Mouse (Mus musculus) inflammation-experienced regulatory T-cells, adult 6 months (primary cell): Measurements from ENCODE around the gene Tor4a. TPM values are rescaled to one million over a fixed set of nuclear protein-coding genes. Genes with fewer than 3 reads are reported as not detected.
A peak's percentile ranks its signal among the peaks of the same experiment; 100 is the strongest.

Source experiments
- ATAC-seq: one replicate; pipeline ENCODE4 v1.8.0; 2017
- polyA plus RNA-seq, 3 experiments: library from polyadenylated mRNA; unstranded; fragments of 100-300 nt; shearing (Covaris generic); gene quantifications; one replicate each; pipeline ENCODE4 v1.2.1; 2017

Gene Tor4a
- 10 to 100 TPM; 55.3 to 73.9 (median 67.2) TPM for polyA plus RNA-seq

DNA sequence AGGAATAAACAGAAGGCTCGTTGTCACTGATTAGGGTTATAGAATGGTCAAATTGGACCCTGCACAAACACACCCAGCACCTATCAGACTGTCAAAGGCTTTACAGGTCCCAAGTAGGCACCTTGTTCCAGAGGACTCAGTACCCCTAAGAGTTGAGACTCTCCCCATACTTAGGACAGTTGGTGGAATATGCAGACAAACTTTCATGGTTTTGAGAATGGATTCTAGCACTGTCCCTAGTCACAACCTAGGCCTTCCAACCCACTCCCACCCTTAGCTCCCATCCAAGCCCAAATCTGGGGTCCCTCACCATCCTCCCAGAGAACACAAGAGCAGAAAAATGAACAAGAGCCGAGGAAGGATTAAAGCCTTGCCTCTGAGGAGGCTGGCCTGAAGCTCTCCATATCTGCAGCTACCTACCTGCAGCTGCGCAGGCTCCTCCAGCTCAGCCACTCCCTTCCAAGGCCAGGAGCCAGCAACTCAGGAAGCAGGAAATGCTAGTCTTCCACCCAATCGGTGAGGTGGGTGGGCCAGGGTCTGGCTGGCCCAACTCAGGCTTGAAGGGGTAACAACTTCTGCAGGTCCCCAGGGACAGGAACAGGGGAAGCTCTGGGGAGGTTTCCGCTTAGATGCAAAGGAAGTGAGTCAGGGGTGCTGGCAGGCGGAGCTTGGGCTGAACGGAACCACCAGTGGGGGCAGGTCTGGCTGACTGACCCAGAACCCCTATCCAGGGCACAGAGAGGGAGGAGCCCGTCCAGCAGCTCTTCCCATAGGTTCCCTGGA lies at the start of gene Tor4a:
Gene Tor4a, minus strand, starts transcription at position 715 of the 783 bp plus-strand sequence.
- peak; percentile 66 for ATAC-seq

GRCm38 (mm10) chr2:25244144-25244543 lies 47.5 kb upstream of the Tor4a start:
- no peak for ATAC-seq

DNA sequence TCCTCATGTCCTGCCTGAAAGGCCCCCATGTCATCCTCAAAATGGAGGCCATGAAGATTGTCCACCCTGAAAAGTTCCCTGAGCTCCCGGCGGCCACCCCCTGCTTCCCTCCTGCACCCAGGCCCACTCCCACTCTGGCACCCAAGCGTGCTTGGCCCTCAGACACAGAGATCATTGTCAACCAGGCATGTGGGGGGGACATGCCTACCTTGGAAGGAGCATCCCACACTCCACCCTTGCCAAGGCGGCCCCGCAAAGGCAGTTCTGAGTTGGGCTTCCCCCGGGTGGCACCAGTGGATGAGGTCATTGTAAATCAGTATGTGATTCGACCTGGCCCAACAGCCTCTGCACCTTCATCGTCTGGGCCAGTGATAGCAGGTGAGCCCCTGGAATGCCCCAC lies 46.7 kb upstream of the Tor4a start:
- no peak for ATAC-seq

DNA sequence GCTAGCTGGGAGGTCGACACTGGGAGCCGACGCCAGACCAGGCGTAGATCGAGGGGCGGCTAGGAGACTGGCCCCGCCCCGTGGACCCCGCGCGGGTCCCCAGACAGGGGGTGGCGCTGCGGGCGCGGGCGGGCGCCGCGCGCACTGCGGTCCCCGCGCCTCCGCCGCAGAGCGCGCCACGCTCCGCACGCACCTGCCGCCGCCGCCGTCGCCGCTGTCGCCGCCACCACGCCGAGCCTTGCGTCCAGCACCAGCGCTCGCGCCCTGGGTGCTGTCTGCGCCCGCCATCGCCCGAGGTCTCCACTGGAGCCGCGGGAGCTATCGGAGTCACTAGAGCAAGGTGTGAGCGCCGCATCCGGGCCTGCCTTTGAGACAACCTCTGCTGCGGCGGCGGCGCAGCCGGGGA lies 45.4 kb upstream of the Tor4a start, which contains the start of the genes Rnf208 and Cysrt1:
Gene Rnf208, plus strand, starts transcription at position 155 of the 406 bp plus-strand sequence.
Gene Cysrt1, minus strand, starts transcription at position 352 of the 406 bp plus-strand sequence.
- peak; percentile 60 for ATAC-seq

GRCm38 (mm10) chr2:25241438-25241775 lies 44.7 kb upstream of the Tor4a start:
- ATAC-seq, result peak; percentile 22

- peak; percentile 61 for ATAC-seq
Observed at GRCm38 (mm10) chr2:25240723-25241437, 44.2 kb upstream of the Tor4a start.

GRCm38 (mm10) chr2:25240310-25240709 lies 43.6 kb upstream of the Tor4a start:
- ATAC-seq, result no peak

GRCm38 (mm10) chr2:25239766-25240165 lies 43.1 kb upstream of the Tor4a start:
- ATAC-seq, result no peak

GRCm38 (mm10) chr2:25238106-25238505 lies 41.4 kb upstream of the Tor4a start:
- no peak for ATAC-seq

GRCm38 (mm10) chr2:25237522-25237921 lies 40.8 kb upstream of the Tor4a start:
- no peak for ATAC-seq

- no peak for ATAC-seq
Observed at GRCm38 (mm10) chr2:25236614-25237013, 39.9 kb upstream of the Tor4a start, which contains the start of gene Rnf224. Gene Rnf224, minus strand, starts transcription at chr2:25236787.

DNA sequence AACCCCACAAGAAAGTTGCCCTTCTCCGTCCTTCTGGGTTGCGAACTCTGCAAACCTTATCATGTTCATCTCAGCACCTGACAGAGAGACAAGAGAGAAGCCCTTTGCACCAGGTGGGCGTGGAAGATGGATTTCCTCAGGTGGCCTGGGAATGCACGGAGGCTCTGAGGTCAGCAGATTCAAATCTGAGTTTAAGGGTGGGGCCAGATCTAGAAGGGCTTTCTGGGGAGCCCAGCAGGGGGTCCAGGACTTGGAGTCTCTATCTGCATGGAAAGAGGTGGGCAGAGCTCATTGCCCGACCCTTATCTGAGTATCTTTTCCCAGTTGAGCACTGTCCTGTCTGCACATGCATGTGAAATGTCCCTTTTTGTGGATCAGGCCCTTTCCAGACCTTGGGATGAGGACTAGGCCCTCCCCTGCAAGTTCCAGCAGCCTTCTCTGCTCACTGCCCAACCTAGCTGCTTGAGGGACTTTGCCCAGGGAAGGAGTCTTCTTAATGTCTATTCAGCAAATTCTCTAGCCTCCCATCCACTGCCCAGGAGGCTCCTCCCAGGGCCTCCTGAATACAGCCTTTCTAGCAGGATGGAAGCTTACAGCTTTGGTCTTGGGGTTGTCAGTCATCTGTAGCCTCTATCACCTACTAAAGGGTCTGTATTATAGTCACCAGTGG lies 38.0 kb upstream of the Tor4a start:
- no peak for ATAC-seq

- ATAC-seq, result no peak
Observed at GRCm38 (mm10) chr2:25234050-25234449, 37.4 kb upstream of the Tor4a start, which contains the start of gene Slc34a3. Gene Slc34a3, minus strand, starts transcription at chr2:25234364.

GRCm38 (mm10) chr2:25233421-25233820 lies 36.7 kb upstream of the Tor4a start:
- ATAC-seq, result no peak

GRCm38 (mm10) chr2:25231038-25231437 lies 34.4 kb upstream of the Tor4a start:
- ATAC-seq, result no peak

DNA sequence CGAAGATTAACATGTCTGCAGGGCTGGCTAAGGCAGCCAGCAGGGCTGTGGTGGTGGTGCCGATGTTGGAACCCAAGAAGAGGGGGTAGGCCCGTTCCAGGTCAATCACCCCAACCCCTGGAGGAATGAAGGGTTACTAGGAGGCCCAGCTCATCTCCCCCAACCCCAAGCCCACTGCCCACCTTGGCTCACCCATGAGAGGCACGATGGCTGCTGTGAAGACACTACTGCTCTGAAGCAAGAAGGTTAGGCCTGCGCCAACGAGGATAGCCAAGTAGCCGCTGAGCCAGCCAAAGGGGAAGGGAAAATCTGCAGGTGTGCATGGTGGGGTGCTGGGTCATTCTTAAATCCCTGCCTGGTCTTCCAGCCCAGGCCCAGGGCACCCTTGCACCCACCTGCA lies 33.9 kb upstream of the Tor4a start:
- no peak for ATAC-seq

DNA sequence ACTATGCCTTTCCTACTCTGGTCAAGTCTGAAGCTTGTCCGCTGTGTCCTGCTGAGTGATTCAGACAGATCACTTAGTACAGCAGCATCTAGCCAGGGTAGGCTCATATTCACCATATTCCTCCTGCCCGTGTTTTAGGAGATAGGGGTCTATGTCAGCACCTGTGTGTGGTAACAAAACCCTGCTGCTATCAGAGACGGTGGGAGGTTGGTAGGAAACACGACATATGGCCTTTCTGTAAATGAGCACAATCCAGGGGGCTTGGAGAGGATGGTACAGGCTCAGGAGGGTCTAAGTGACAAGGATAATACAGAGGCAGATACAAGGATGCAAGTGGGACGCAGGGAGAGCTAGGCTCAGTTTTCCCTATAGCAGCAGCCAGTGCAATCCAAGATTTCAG lies 32.9 kb upstream of the Tor4a start:
- ATAC-seq, result no peak

DNA sequence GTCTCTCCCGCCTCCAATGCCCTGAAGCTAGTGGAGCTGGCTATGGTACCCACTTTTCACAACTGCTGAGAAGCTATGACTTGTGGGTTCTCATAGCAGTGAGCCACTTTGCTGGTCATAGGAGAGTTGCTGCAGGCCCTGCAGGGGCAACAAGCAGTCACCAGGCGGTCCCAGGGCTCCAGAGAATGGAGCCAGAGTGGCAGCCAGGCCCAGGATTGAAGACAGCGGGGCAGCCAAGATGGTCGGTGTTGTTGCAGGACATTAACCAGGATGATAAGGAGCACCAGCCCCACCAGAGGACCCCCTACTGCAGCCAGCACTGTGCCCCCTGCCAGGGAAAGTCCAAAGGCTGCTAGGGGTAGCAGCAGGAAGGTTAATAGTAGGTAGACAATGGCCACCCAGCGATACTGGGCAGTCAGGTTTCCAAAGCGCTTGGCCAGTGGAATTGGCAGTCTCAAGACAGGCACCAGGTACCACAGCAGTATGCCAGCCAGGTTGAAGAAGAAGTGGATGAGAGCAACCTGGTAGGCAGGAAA lies 32.4 kb upstream of the Tor4a start:
- ATAC-seq, result no peak

DNA sequence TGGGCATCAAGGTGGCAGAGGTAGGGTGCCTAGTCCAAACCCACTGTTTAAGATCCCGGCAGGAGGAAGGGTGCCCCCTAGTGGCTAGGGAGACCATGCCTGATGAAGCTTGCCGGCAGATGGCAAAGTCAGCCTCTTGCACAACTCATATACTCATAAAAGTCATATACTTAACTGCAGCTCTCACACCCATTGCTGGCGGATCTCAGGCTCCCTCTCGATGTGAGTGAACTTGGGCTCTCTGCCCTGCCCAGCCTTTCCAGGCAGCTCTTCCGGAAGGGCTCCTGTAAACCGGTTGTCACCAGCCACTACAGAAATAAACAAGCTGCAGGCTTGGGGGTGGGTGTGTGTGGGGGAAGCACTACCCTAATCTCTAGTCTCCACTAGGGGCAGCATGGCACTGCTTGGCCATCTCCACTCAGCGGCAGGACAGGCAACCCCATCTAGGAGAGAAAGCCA lies 31.8 kb upstream of the Tor4a start:
- ATAC-seq, result peak; percentile 48

- ATAC-seq, result no peak
Observed at GRCm38 (mm10) chr2:25227406-25227805, 30.7 kb upstream of the Tor4a start.

- no peak for ATAC-seq
Observed at GRCm38 (mm10) chr2:25226864-25227263, 30.2 kb upstream of the Tor4a start.

DNA sequence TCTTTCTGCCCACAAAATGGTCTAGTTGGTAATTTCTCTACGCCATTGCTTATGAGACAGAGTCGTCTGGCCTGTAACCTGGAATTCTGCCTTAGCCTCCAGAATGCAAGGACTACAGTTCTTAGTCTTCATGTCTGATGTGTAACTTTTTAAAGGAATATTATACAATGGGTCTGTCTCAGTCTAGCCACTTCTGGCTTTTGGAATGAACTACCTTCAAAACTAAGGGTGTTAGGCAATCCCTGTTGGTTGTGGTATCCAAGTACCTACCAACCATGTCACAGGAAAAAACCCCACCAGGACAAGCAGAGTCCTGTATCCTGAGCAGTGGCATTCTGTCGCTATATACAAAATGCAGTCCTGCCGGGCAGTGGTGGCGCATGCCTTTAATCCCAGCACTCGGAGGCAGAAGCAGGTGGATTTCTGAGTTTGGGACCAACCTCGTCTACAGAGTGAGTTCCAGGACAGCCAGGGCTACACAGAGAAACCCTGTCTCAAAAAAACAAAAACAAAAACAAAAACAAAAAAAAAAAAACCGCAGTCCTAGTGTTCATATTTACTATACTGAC lies 29.2 kb upstream of the Tor4a start:
- ATAC-seq, result no peak
